Mouse (Mus musculus): ENCODE results near the gene Slc5a2. TPM values are rescaled to one million over a fixed set of nuclear protein-coding genes. Genes with fewer than 3 reads are reported as not detected.

The Slc5a2 gene
- total and polyA plus RNA-seq, 3 experiments = 0.37 TPM; not detected in 2

DNA sequence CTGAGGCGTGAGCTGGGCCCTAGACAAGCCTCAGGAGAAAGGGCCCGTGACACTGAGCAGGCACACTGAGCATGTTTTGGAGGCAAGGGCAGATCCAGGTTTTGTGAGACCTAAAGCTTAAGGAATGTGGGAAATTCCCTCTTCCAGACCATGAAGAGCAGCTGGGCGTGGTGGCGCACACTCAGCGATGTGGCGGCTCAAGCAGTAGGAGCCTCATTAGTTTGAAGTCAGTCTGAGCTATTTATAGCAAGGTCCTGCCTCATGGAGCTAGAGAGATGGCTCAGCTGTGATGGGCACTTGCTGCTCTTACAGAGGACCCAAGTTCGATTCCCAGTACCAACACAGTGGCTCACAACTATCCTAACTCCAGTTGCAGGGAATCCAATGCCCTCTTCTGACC lies 53.7 kb downstream of the Slc5a2 start:
- 91% methylated on average over 7 of the region's 7 CpGs for whole genome bisulfite sequencing
- Histone ChIP-seq H3K4me1 (ENCODE audit: control insufficient read depth, insufficient read depth, low read length) (no peaks in the 10 kb centered on the region; the same call in 1 of the 2 replicates), H3K79me2 (replicated peaks; ENCODE audit: control insufficient read depth, insufficient read depth, low read length) (no peaks in the 10 kb centered on the region), H3K27ac (no peak overlapping the region), H3K36me3 (ENCODE audit: control insufficient read depth, insufficient read depth, low read length) (no peaks in the 10 kb centered on the region), H3K27me3 (ENCODE audit: control insufficient read depth, insufficient read depth, low read length) (no peaks in the 10 kb centered on the region), H3K9ac (ENCODE audit: low read depth, low read length) (no peak overlapping the region), H3K4me3 (no peak overlapping the region)
- intact Hi-C loops (cut with DNase I) = no loop called here
- TF ChIP-seq CTCF (IDR thresholded peaks at IDR 0.05) (no peak), EP300 (IDR thresholded peaks at IDR 0.05; ENCODE audit: insufficient read depth, low read depth, low read length) (no peak), POLR2A (IDR thresholded peaks at IDR 0.05; ENCODE audit: insufficient read depth, low read depth, low read length) (no peak)
- no peak for DNase-seq

DNA sequence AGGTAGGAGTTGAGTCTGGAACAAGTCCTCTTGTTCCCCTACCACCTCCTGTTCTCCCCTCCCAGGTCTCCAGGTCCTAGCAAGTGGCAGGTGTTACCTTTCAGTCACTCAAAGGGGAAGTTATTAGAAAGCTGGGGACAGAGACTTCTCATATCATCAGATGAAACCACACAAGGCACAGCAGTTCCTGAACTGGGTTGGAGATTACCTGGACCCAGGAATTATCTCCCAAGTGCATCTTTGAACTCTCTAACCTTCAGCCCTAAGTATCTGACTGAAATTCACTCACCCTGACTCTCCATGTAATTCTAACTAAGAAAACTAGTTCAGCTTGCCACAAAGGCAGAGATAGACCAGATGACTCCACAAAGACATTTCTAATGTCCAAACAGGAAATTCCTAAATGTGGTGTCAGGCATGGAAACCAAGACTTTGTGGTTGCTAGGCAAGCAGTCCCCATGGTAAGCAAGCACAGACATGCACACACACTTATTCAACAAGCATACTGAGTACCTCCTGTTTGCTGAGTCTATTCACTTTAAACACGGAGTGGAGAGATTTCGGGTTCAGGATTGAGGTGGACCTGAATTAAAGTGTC lies 54.9 kb downstream of the Slc5a2 start:
- Histone ChIP-seq H3K79me2 (replicated peaks; ENCODE audit: control insufficient read depth, insufficient read depth, low read length) (no peaks in the 10 kb centered on the region), H3K27me3 (ENCODE audit: control insufficient read depth, insufficient read depth, low read length) (no peaks in the 10 kb centered on the region), H3K4me3 (no peak overlapping the region), H3K9ac (ENCODE audit: low read depth, low read length) (no peak overlapping the region), H3K36me3 (ENCODE audit: control insufficient read depth, insufficient read depth, low read length) (no peaks in the 10 kb centered on the region), H3K4me1 (ENCODE audit: control insufficient read depth, insufficient read depth, low read length) (no peaks in the 10 kb centered on the region; the same call in 1 of the 2 replicates), H3K27ac (no peak overlapping the region)
- no peak for DNase-seq
- intact Hi-C loops (cut with DNase I) = no loop called here
- TF ChIP-seq CTCF (IDR thresholded peaks at IDR 0.05) (no peak), POLR2A (IDR thresholded peaks at IDR 0.05; ENCODE audit: insufficient read depth, low read depth, low read length) (no peak)
- WGBS = 61% methylated on average over 2 of the region's 2 CpGs

GRCm38 (mm10) chr7:128321260-128321659 lies 55.8 kb downstream of the Slc5a2 start:
- peak in 1 of 2 experiments; percentile 6 for DNase-seq

More at GRCm38 (mm10) chr7:128321260-128321659, 55.8 kb downstream of the Slc5a2 start:
- no peaks in the 10 kb centered on the region for H3K27me3 ChIP-seq (ENCODE audit: control insufficient read depth, insufficient read depth, low read length)
- no peak overlapping the region for H3K9ac ChIP-seq (ENCODE audit: low read depth, low read length)
- H3K4me3 ChIP-seq = no peak overlapping the region
- no peaks in the 10 kb centered on the region; the same call in 1 of the 2 replicates for H3K4me1 ChIP-seq (ENCODE audit: control insufficient read depth, insufficient read depth, low read length)
- H3K27ac ChIP-seq = no peak overlapping the region
- no peak for TF ChIP-seq POLR2A (IDR thresholded peaks at IDR 0.05; ENCODE audit: insufficient read depth, low read depth, low read length)
- no peak for TF ChIP-seq EP300 (IDR thresholded peaks at IDR 0.05; ENCODE audit: insufficient read depth, low read depth, low read length)
- TF ChIP-seq CTCF (IDR thresholded peaks at IDR 0.05) = no peak
- intact Hi-C loops (cut with DNase I) = no loop called here
- H3K79me2 ChIP-seq (replicated peaks; ENCODE audit: control insufficient read depth, insufficient read depth, low read length) = no peaks in the 10 kb centered on the region
- WGBS = 71% methylated on average over 7 of the region's 7 CpGs
- no peaks in the 10 kb centered on the region for H3K36me3 ChIP-seq (ENCODE audit: control insufficient read depth, insufficient read depth, low read length)

Small RNA genes within 50 kb of the gene (microRNA-seq; reads per million reads assigned to microRNA genes)
- 0.56 to 1.2 reads per million in 2 experiments for gene Mir3103

Other genes starting within 250 kb of the Slc5a2 start
- gene Itgam, start 203.0 kb upstream of the Slc5a2 start, total RNA-seq (2021) = 1 to 10 TPM; 6.7 to 7.0 TPM
- 4.2 and 7.6 TPM in 2 replicates for gene Itgam, start 203.0 kb upstream of the Slc5a2 start, polyA plus RNA-seq (2012; rRNA removed)
- gene Gm49368, start 203.0 kb upstream of the Slc5a2 start, total RNA-seq (2021) = under 1 TPM in 1 of 2 experiments, not detected in 1; 0.23 TPM
- not detected in 2 replicates for gene Gm49368, start 203.0 kb upstream of the Slc5a2 start, polyA plus RNA-seq (2012; rRNA removed)
- gene Itgax, start 136.1 kb upstream of the Slc5a2 start, total RNA-seq (2021) = under 1 TPM; 0.23 to 0.37 TPM
- gene Itgax, start 136.1 kb upstream of the Slc5a2 start, polyA plus RNA-seq (2012; rRNA removed) = 0.35 and 1.2 TPM in 2 replicates
- gene Itgad, start 111.3 kb upstream of the Slc5a2 start, total RNA-seq (2021) = under 1 TPM in 1 of 2 experiments, not detected in 1; 0.39 TPM
- 0.21 TPM in 1 of 2 replicates, not detected in the other for gene Itgad, start 111.3 kb upstream of the Slc5a2 start, polyA plus RNA-seq (2012; rRNA removed)
- 1,000 to 10,000 TPM; 2,428 to 3,099 TPM for gene Cox6a2, start 59.3 kb upstream of the Slc5a2 start, total RNA-seq (2021)
- 4,809 and 7,642 TPM in 2 replicates for gene Cox6a2, start 59.3 kb upstream of the Slc5a2 start, polyA plus RNA-seq (2012; rRNA removed)
- 1 to 10 TPM; 6.8 to 7.1 TPM for gene Armc5, start 28.3 kb upstream of the Slc5a2 start, total RNA-seq (2021)
- gene Armc5, start 28.3 kb upstream of the Slc5a2 start, polyA plus RNA-seq (2012; rRNA removed) = 11.2 and 12.3 TPM in 2 replicates
- gene 9130023H24Rik, start 27.6 kb upstream of the Slc5a2 start, total RNA-seq (2021) = 1 to 10 TPM; 3.2 to 3.6 TPM
- gene 9130023H24Rik, start 27.6 kb upstream of the Slc5a2 start, polyA plus RNA-seq (2012; rRNA removed) = 1.7 and 2.2 TPM in 2 replicates
- gene Tgfb1i1, start 18.8 kb upstream of the Slc5a2 start, total RNA-seq (2021) = 10 to 100 TPM; 14.3 to 20.1 TPM
- gene Tgfb1i1, start 18.8 kb upstream of the Slc5a2 start, polyA plus RNA-seq (2012; rRNA removed) = 26.2 and 28.2 TPM in 2 replicates
- gene BC017158, start 32.5 kb downstream of the Slc5a2 start, total RNA-seq (2021) = 1 to 10 TPM; 6.2 to 6.5 TPM
- gene BC017158, start 32.5 kb downstream of the Slc5a2 start, polyA plus RNA-seq (2012; rRNA removed) = 12.1 and 12.7 TPM in 2 replicates
- 10 to 100 TPM in 1 of 2 experiments, 1 to 10 TPM in 1; 9.8 to 14.3 TPM for gene Rgs10, start 153.1 kb downstream of the Slc5a2 start, total RNA-seq (2021)
- gene Rgs10, start 153.1 kb downstream of the Slc5a2 start, polyA plus RNA-seq (2012; rRNA removed) = 4.8 and 5.0 TPM in 2 replicates
- 10 to 100 TPM; 42.8 to 43.4 TPM for gene Tial1, start 196.1 kb downstream of the Slc5a2 start, total RNA-seq (2021)
- 18.4 and 32.9 TPM in 2 replicates for gene Tial1, start 196.1 kb downstream of the Slc5a2 start, polyA plus RNA-seq (2012; rRNA removed)